Mouse (Mus musculus) brain, embryonic 14.5 days (tissue): ENCODE measurements around the gene Erc1.

Experiments
- CTCF ChIP-seq: fragments of 200-500 bp; IDR thresholded peaks from 2 replicates; pipeline ENCODE4 v1.5.1; 2012; ENCODE audit warnings: inconsistent platforms, mild to moderate bottlenecking, moderate library complexity, borderline replicate concordance; ENCODE audit not compliant: insufficient read depth, insufficient read length; ENCODE audit errors: extremely low read depth
- POLR2A ChIP-seq: fragments of 200-500 bp; IDR thresholded peaks from 2 replicates; pipeline ENCODE4 v1.6.1; 2012; ENCODE audit warnings: mild to moderate bottlenecking, inconsistent platforms, borderline replicate concordance; ENCODE audit not compliant: poor library complexity, insufficient read depth, insufficient read length, severe bottlenecking; ENCODE audit errors: extremely low read depth

DNA sequence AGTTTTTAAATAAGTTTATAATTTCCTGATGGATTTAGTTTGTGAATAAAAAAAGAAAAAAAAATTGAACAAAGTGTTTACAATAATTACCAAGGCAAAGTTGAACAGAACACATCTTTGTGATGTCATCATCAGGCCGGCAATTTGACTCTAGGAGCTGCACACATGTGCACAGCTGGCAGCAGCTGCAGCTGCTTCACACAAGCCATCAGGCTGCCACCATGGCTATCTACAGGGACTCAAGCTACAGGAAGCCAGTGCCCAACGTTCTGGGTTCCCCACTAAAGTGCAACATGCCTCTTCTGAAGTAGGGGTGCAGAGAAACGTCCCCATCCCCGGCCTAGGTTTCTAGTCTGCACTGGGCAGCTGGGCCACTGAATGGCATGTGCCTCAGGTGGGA, 277.2 kb downstream of the Erc1 start:
- TF ChIP-seq CTCF, result no peak
- no peak for TF ChIP-seq POLR2A
